Mouse (Mus musculus) 416B (cell line): ENCODE measurements at regions not wholly inside any gene's neighbourhood (a gene's known extent, or its start where the extent isn't known, plus 50 kb on each side); places are given as distances from the start of the nearest gene placed in this dataset.

Experiments used
- DNase-seq: peaks from one replicate; pipeline ENCODE4 v3.0.0; 2011; ENCODE audit warnings: low read depth

- no peak for DNase-seq
Observed at GRCm38 (mm10) chr15:32093889-32094288, 83.2 kb upstream of the Tas2r119 start.

GRCm38 (mm10) chr15:32095554-32095953 is 81.5 kb upstream of the Tas2r119 start:
- DNase-seq, result no peak

- no peak for DNase-seq
Observed at GRCm38 (mm10) chr15:32110659-32111058, 66.4 kb upstream of the Tas2r119 start.
